Mouse (Mus musculus) thymus, adult 2 months (tissue): ENCODE results near the gene Lhfpl2.

Experiments
- CTCF ChIP-seq: fragments of 200-500 bp; IDR thresholded peaks from 2 replicates; pipeline ENCODE4 v1.5.1; 2012; ENCODE audit warnings: mild to moderate bottlenecking, control low read depth, low read length, moderate library complexity, borderline replicate concordance; ENCODE audit not compliant: control insufficient read depth, poor library complexity, insufficient read depth; ENCODE audit errors: extremely low read depth
- POLR2A ChIP-seq: fragments of 200-500 bp; IDR thresholded peaks from 2 replicates; pipeline ENCODE4 v1.6.1; 2012; ENCODE audit warnings: mild to moderate bottlenecking, low read length, control low read depth, moderate library complexity; ENCODE audit not compliant: control insufficient read depth, poor library complexity, insufficient read depth; ENCODE audit errors: extremely low read depth

- TF ChIP-seq POLR2A: no peak
- no peak for TF ChIP-seq CTCF
Observed at GRCm38 (mm10) chr13:94063156-94063555, 5.6 kb downstream of the Lhfpl2 start.
